Mouse (Mus musculus): ENCODE data around the gene Rcbtb2. TPM values are rescaled to one million over a fixed set of nuclear protein-coding genes. Genes with fewer than 3 reads are reported as not detected.
A peak's percentile ranks its signal among the peaks of the same experiment; 100 is the strongest.

Gene Rcbtb2
- polyA plus RNA-seq, 1 experiment = 27.0 TPM

- H3K4me1 ChIP-seq (ENCODE audit: control insufficient read depth, insufficient read depth, low read length) = no peaks in the 10 kb centered on the region
- H3K27ac ChIP-seq (ENCODE audit: insufficient read depth, low read length) = no peak overlapping the region
- DNase-seq = no peak
- TF ChIP-seq POLR2A (IDR thresholded peaks at IDR 0.05; ENCODE audit: borderline replicate concordance, insufficient read depth, low read length) (no peak), CTCF (IDR thresholded peaks at IDR 0.05; ENCODE audit: borderline replicate concordance, insufficient read depth, low read depth, low read length) (no peak)
- H3K4me3 ChIP-seq (replicated peaks; ENCODE audit: insufficient read depth, low read depth, low read length) = no peak overlapping the region
- H3K27me3 ChIP-seq (ENCODE audit: control insufficient read depth, insufficient read depth, low read length) = no peaks in the 10 kb centered on the region
- 66% methylated on average over 5 of the region's 5 CpGs for WGBS
These were observed 7.7 kb downstream of the Rcbtb2 start for GRCm38 (mm10) chr14:73130519-73130918.

- 93% methylated on average over 16 of the region's 16 CpGs for WGBS
- H3K4me3 ChIP-seq (replicated peaks; ENCODE audit: insufficient read depth, low read depth, low read length) = no peak overlapping the region
These were observed 9.1 kb downstream of the Rcbtb2 start for GRCm38 (mm10) chr14:73131856-73132410.

GRCm38 (mm10) chr14:73132731-73133130 is 9.9 kb downstream of the Rcbtb2 start:
- Histone ChIP-seq H3K4me3 (replicated peaks; ENCODE audit: insufficient read depth, low read depth, low read length) (no peak overlapping the region), H3K4me1 (ENCODE audit: control insufficient read depth, insufficient read depth, low read length) (no peaks in the 10 kb centered on the region), H3K27me3 (ENCODE audit: control insufficient read depth, insufficient read depth, low read length) (no peaks in the 10 kb centered on the region), H3K27ac (ENCODE audit: insufficient read depth, low read length) (no peak overlapping the region)
- no peak for DNase-seq
- WGBS = 61% methylated on average over 4 of the region's 4 CpGs
- TF ChIP-seq POLR2A (IDR thresholded peaks at IDR 0.05; ENCODE audit: borderline replicate concordance, insufficient read depth, low read length) = no peak
- TF ChIP-seq CTCF (IDR thresholded peaks at IDR 0.05; ENCODE audit: borderline replicate concordance, insufficient read depth, low read depth, low read length) = no peak

More at GRCm38 (mm10) chr14:73131856-73132410, 9.1 kb downstream of the Rcbtb2 start:
- DNase-seq = no peak
- no peak overlapping the region for H3K27ac ChIP-seq (ENCODE audit: insufficient read depth, low read length)
- no peaks in the 10 kb centered on the region for H3K27me3 ChIP-seq (ENCODE audit: control insufficient read depth, insufficient read depth, low read length)
- H3K4me1 ChIP-seq (ENCODE audit: control insufficient read depth, insufficient read depth, low read length) = no peaks in the 10 kb centered on the region
- TF ChIP-seq CTCF (IDR thresholded peaks at IDR 0.05; ENCODE audit: borderline replicate concordance, insufficient read depth, low read depth, low read length) = no peak
- no peak for TF ChIP-seq POLR2A (IDR thresholded peaks at IDR 0.05; ENCODE audit: borderline replicate concordance, insufficient read depth, low read length)

GRCm38 (mm10) chr14:73137234-73137633 is 14.4 kb downstream of the Rcbtb2 start:
- TF ChIP-seq POLR2A (IDR thresholded peaks at IDR 0.05; ENCODE audit: borderline replicate concordance, insufficient read depth, low read length) = no peak
- no peak for TF ChIP-seq CTCF (IDR thresholded peaks at IDR 0.05; ENCODE audit: borderline replicate concordance, insufficient read depth, low read depth, low read length)

GRCm38 (mm10) chr14:73138483-73138882 is 15.6 kb downstream of the Rcbtb2 start:
- H3K27me3 ChIP-seq (ENCODE audit: control insufficient read depth, insufficient read depth, low read length) = no peaks in the 10 kb centered on the region
- no peak overlapping the region for H3K27ac ChIP-seq (ENCODE audit: insufficient read depth, low read length)
- TF ChIP-seq CTCF (IDR thresholded peaks at IDR 0.05; ENCODE audit: borderline replicate concordance, insufficient read depth, low read depth, low read length) (no peak), POLR2A (IDR thresholded peaks at IDR 0.05; ENCODE audit: borderline replicate concordance, insufficient read depth, low read length) (no peak)
- WGBS = 93% methylated on average over 7 of the region's 7 CpGs
- H3K4me3 ChIP-seq (replicated peaks; ENCODE audit: insufficient read depth, low read depth, low read length) = no peak overlapping the region
- no peak for DNase-seq
- H3K4me1 ChIP-seq (ENCODE audit: control insufficient read depth, insufficient read depth, low read length) = no peaks in the 10 kb centered on the region

More at GRCm38 (mm10) chr14:73137234-73137633, 14.4 kb downstream of the Rcbtb2 start:
- Histone ChIP-seq H3K27ac (ENCODE audit: insufficient read depth, low read length) (no peak overlapping the region), H3K27me3 (ENCODE audit: control insufficient read depth, insufficient read depth, low read length) (no peaks in the 10 kb centered on the region), H3K4me1 (ENCODE audit: control insufficient read depth, insufficient read depth, low read length) (no peaks in the 10 kb centered on the region), H3K4me3 (replicated peaks; ENCODE audit: insufficient read depth, low read depth, low read length) (no peak overlapping the region)
- no peak for DNase-seq
- WGBS = 72% methylated on average over 5 of the region's 5 CpGs

- peaks cover 4% of the 10 kb centered on the region; the same call in 1 of the 2 replicates for H3K4me1 ChIP-seq (ENCODE audit: control insufficient read depth, insufficient read depth, low read length)
- no peak overlapping the region for H3K27ac ChIP-seq (ENCODE audit: insufficient read depth, low read length)
- H3K27me3 ChIP-seq (ENCODE audit: control insufficient read depth, insufficient read depth, low read length) = no peaks in the 10 kb centered on the region
- 84% methylated on average over 5 of the region's 5 CpGs for WGBS
- H3K4me3 ChIP-seq (replicated peaks; ENCODE audit: insufficient read depth, low read depth, low read length) = no peak overlapping the region
- TF ChIP-seq POLR2A (IDR thresholded peaks at IDR 0.05; ENCODE audit: borderline replicate concordance, insufficient read depth, low read length) = no peak
- no peak for TF ChIP-seq CTCF (IDR thresholded peaks at IDR 0.05; ENCODE audit: borderline replicate concordance, insufficient read depth, low read depth, low read length)
- no peak for DNase-seq
These were observed 17.0 kb downstream of the Rcbtb2 start for GRCm38 (mm10) chr14:73139866-73140265.

- Histone ChIP-seq H3K27ac (ENCODE audit: insufficient read depth, low read length) (no peak overlapping the region), H3K4me3 (replicated peaks; ENCODE audit: insufficient read depth, low read depth, low read length) (no peak overlapping the region), H3K27me3 (ENCODE audit: control insufficient read depth, insufficient read depth, low read length) (no peaks in the 10 kb centered on the region), H3K4me1 (ENCODE audit: control insufficient read depth, insufficient read depth, low read length) (peaks cover 4% of the 10 kb centered on the region; the same call in 1 of the 2 replicates)
- TF ChIP-seq POLR2A (IDR thresholded peaks at IDR 0.05; ENCODE audit: borderline replicate concordance, insufficient read depth, low read length) = no peak
- TF ChIP-seq CTCF (IDR thresholded peaks at IDR 0.05; ENCODE audit: borderline replicate concordance, insufficient read depth, low read depth, low read length) = no peak
- no peak for DNase-seq
- WGBS = 94% methylated on average over 3 of the region's 3 CpGs
These were observed 19.0 kb downstream of the Rcbtb2 start for GRCm38 (mm10) chr14:73141800-73142199.

- Histone ChIP-seq H3K4me3 (replicated peaks; ENCODE audit: insufficient read depth, low read depth, low read length) (peak overlapping the region; percentile 66), H3K27me3 (ENCODE audit: control insufficient read depth, insufficient read depth, low read length) (no peaks in the 10 kb centered on the region), H3K27ac (ENCODE audit: insufficient read depth, low read length) (peak overlapping the region; percentile 97), H3K4me1 (ENCODE audit: control insufficient read depth, insufficient read depth, low read length) (peaks cover 4% of the 10 kb centered on the region; the same call in 1 of the 2 replicates)
- no peak for TF ChIP-seq CTCF (IDR thresholded peaks at IDR 0.05; ENCODE audit: borderline replicate concordance, insufficient read depth, low read depth, low read length)
- TF ChIP-seq POLR2A (IDR thresholded peaks at IDR 0.05; ENCODE audit: borderline replicate concordance, insufficient read depth, low read length) = no peak
- 4% methylated on average over 11 of the region's 11 CpGs for WGBS
- no peak for DNase-seq
These were observed 19.6 kb downstream of the Rcbtb2 start for GRCm38 (mm10) chr14:73142421-73142895.
